Mouse (Mus musculus) CD4-positive, CD25-positive, alpha-beta regulatory T cell, adult 2 months (primary cell): ENCODE data around the gene Abhd4.

Experiments
- DNase-seq: peaks from one replicate; pipeline ENCODE4 v3.0.0-alpha.2; 2012; ENCODE audit warnings: low read depth, low spot score

The Abhd4 gene

DNA sequence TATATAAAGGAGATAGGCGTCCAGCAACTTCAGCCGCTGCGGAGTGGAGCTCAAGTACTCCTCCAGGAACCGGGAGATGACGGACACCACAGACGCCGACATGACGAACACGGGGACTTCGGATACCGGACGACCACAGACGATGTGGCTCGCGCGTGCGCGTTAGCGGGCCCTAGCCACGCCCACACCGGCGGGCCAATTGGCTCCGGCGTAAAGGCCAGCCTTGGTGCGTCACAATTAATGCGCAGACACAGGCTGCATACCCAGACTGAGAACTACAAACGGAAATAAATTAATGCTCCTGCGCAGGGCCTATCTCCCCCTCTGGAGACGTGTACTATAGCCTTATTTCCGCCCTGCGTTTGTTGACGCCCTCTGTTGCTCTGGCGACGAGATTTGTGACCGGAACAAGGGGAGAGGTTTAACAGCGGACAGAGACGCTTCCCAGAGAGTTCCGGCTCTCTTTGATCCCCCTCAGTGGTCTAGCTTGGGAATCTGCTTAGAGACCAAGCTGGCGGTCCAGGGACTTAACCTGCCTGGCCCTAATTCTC lies at the start of gene Abhd4, which contains the start of gene Dad1:
TSS of gene Abhd4 (plus strand) at position 448 of the 551 bp plus-strand sequence.
TSS of gene Dad1 (minus strand) at position 364 of the 551 bp plus-strand sequence.
- DNase-seq, result peak; percentile 98

DNA sequence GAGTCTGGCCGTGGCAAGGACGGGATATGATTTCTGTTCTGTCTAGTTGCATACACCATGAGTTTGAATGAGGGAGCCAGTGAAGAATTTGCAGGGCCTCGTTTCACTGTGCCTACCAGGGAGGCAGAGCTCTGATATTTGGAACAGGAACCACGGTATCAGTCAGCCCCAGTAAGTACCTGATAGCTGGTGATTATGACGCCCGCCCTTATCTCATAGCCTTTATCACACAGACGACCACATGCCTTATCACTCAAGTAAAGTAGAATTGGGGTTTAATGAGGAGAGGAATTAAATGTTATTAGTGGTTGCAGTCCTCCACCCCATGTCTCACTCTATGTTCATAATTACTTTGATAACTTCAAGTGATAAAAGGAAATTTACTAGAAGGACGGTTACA lies 49.7 kb upstream of the Abhd4 start:
- DNase-seq, result peak; percentile 69

DNA sequence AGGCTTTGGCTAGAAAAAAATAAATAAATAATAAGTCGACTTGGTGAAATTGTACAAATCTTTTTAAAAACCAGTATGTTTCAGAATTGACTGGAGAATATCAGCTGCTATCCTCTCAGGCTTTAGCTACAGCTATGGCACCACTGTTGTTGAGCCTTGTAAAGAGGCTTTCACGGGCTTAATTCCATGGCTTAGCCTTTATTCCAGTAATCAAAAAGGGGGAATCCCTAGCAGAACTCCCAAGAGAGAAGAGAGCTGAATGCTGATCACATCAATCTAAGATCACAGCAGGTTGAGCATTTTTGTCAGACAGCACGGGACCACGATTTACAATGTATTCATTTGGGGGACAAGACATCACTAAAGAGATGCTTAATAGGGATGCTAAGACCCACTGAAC lies 49.2 kb upstream of the Abhd4 start:
- no peak for DNase-seq

DNA sequence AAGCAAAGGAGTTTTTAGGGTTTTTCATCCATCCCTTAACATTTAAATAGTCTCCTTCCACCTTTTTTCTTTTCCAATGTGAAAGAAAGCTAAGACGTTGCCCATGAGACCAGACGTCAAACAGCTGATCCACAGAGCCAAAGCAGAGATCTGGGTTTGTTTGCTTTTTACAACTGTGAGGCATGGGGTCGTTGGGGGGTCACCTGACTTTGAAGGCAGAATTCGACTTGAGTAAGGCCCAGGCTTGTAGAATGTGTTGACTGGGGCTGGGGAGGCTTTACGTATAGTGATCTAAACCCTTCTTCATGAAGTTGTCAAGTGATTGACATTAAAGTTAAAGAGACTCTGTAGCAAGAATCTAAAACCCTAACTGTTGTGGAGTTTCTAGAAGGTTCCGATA lies 48.1 kb upstream of the Abhd4 start:
- DNase-seq, result peak; percentile 51

DNA sequence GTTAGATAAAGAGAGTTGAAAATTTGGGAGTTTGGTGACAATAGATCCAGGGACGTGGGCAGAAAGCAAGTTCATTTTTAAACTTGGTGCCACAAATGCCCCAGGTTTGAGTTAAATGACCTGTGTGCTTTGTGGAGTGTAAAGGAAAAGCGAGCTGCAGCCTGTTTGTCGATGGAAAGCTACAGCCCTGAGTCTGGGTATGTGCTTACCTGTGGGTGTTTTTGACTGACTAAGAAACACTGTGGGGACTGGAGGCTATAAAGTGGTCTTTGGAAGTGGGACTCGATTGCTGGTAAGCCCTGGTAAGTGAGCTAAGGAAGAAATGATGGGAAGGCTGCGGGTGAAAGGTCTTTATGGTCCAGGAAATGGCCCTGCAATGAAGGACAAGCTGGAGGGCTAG lies 47.7 kb upstream of the Abhd4 start:
- DNase-seq, result peak; percentile 50

DNA sequence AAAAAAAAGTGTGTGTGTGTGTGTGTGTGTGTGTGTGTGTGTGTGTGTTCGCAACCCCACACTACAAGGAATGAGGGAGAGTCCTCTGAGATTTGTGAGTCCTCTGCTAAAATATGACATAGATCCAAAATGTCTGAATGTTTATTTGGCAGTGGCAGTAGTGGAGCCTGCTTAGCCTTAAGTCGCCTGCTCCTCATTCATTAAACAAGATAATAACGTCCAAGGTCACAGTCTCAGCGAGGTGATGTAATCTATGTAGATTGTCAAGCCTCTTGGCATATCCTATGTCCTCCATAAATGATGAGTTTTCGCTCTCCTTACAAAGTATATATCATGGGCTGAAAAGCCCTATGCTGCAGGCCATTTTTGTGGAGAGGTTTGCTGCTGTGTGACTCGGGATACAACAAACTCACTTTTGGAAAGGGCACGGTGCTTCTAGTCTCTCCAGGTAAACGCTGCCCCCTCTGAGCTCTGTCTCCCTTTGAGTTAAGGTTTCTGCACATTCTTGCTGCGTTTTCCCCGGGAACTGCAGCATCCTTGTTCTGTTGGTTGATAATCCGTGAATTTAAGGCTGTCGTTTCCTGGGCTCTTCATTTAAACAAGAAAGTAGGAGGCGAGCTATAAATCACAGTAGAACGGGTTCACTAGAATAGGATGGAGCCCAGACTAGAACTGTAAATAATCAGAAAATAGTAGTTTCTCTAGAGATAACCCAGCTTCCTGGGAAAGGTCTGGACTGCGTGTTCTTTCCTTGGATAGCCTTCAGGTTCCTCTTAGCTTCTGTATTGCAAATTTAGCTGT lies 47.0 kb upstream of the Abhd4 start:
- no peak for DNase-seq

DNA sequence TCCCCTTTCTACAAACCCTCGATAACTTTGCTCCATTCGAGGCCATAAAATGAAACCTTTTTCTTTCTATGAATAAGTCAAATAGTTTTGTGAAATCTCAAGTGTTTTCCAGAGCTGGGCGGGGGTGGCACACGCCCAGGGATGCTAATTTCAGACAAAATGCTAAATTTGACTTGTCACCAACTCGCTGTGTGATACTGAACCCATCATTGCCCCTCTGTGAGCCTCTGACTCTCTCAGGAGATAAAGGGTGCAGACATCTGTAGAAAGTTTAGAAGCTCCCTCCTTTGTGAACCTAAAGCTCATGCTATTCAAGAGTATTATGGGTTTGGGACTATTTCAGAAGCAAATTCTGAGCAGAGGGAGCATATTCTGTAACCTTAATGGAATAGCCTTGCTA lies 46.1 kb upstream of the Abhd4 start:
- DNase-seq, result peak; percentile 46

DNA sequence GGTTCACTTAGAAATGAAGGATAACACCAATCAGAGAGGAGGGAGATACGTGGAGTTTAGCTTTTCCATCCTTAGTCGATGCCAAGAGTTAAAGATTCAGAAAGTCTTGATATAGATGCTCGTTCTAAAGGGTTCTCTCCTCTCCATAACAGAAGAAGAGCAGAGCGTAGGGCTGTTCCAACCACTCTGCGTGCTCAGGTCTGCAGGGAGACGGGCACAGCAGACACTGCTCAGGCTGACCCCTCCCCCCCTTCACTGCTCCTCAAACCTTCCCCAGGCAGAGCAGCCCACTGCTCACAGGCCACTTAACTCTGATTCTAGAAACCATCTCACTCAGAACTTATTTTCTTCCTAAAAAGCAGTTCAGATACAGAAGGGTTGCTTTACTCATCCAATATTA lies 45.2 kb upstream of the Abhd4 start:
- DNase-seq, result peak; percentile 64

DNA sequence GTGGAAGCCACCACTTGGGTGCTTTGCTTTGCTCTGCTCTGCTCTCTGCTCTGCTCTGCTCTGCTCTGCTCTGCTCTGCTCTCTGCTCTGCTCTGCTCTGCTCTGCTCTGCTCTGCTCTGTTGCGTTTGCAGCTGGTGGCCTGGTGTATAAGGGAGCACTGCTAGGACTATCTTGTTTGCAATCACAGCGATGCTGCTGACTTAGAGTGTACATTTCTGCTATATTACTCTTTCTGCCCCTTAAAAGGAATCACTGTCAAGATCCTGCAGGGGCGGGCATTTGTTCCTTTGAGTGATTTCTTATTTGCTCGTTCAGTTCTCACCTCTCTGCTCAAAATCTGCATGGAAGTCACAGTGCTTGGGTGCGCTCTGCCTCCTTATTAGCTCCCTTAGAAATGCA lies 44.1 kb upstream of the Abhd4 start:
- DNase-seq, result peak; percentile 68

DNA sequence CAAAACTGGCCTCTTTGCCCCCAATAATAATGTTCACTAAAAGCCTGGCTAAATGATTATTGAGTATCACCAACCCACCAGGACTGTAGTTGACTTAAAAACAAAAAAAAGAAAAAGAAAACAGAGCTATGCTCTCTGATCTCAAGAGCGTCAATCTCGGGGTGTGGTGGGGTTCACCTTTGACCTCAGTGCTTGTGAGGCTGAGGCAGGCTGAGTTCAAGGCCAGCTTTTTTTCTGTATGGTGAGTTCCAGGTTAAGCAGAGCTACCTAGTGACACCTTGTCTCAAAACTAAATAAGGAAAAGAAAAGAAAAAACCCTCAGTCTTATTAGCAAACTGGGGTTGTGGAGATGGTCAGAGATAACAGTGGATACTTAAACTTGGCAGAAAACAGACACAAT lies 43.6 kb upstream of the Abhd4 start:
- peak; percentile 59 for DNase-seq

DNA sequence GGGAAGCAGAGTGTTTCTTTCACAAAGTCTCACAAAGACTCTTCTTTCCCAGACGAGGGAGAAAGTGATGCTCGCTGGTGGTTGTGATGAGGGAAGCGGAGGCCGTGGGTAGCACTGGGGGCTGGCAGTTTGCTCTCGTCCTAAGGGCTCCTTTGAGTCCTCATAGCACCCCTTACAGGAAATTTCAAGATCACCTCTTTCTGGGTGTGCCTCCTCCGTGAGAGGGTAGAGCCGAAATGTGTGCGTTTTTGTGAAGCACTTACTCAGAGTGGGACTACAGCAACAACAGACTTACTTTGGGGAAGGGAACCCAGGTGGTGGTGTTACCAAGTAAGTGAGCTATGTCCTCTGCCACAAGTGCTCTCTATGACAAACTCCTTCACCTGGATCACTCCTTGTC lies 42.8 kb upstream of the Abhd4 start:
- peak; percentile 71 for DNase-seq

DNA sequence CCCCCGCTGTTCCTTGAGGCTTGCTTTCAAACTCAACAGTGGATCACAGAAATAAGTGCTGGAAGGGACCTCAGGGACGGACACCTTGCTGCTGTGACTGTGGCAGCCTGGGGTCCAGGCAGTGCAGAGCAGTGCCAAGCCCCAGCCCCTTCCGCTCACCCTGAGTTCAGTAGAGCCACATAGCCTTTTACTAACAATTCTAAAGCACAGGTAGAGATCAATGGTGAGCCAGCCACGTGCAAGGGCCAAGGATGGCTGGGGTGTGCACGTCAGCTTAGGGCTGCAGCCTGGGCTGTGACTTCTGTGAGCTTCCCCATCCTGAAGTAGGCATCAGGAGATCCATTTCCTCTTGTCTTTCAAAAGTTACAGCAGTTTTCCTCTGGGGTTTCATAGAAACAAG lies 42.2 kb upstream of the Abhd4 start:
- peak; percentile 60 for DNase-seq

DNA sequence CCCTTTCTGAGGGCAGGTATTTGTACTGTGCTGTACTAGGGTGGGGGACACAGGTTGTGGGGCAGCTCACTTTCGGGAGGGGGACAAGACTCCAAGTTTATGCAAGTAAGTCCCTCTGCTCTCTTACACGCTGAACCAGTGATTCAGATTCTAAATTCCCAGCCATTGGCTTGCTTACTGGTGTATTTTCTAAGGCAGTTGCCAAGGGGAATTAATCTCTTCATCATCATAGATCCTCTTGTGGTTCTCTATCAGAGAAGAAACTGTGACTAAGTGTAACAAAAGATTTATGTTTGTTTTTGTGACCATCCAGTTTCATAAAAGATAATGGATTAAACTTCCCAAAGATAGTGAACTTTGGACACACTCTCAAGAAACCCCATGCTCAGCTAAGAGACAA lies 40.3 kb upstream of the Abhd4 start:
- DNase-seq, result peak; percentile 49

DNA sequence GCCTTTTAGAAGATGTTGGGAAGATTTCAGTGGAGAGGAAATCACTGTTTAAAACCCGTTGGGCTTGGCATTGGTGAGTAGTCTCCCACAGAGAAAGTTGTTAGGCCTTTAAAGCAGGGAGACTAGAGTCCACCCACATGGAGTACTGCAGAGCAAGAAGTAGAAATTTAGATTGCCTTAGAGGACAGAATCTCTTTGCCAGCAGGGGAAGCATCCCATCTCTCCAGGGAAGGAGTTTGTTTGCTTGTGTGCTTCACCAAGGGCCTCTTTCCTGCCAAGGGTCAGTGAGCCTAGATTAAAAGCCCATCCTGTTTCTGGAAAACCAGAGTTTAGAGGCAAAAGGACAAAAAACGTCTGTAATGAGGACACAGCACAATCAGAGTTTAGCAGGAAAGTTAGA lies 39.5 kb upstream of the Abhd4 start:
- no peak for DNase-seq

DNA sequence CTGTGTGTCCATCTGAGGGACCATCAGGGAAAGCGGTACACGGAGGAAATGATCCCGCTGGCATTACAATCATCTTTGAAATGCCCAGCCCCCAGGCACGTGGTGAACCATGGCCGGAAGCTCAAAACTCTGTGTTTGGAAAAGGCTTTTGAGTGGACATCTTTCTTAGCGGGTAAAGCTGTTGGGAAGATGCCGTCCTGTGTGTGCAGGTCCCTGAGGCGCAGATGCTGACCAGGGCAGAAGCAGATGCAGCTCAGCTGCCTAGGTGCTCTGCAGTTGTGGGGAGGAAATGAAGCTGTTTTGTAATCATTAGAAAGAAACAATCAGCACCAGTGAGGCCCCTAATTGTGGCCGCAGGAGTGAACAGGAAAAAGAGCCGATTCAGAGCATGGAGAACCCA lies 39.1 kb upstream of the Abhd4 start:
- peak; percentile 46 for DNase-seq

DNA sequence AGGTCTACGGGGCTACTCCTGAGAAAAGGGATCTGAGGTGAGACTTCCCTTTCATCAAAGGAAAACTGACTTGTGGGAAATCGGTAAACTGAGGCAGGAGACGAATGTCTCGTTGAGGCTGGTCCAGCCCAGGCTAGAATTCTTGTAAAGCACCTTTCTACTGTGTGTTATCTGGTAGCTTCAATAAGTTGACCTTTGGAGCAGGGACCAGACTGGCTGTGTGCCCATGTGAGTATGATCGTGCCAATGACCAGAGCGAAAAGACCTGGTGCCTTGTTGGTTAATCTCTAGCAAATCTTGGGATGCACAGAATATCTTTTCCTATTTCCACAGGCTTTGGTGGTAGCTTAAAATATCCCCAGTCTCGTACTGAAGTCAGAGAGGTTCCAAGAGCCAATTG lies 37.9 kb upstream of the Abhd4 start:
- DNase-seq, result no peak

DNA sequence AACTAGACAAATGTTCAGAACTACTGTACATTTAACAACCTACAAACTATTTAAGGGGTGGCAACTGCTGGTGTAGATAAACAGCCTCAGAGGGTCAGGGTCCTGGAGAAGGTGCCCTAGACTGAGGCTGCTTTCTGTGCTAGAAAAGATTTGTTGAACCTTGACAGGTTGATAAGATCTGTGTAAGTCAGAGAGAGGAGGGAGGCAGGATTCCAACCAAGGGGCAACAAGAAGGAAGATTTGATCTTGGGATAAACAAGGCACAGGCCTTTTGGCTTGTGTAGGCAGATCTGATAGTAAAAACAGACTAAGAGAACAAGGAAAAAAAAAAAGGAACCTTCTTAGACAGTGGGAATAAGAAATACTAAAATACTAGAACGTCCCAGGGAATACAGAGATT lies 35.8 kb upstream of the Abhd4 start:
- peak; percentile 47 for DNase-seq

DNA sequence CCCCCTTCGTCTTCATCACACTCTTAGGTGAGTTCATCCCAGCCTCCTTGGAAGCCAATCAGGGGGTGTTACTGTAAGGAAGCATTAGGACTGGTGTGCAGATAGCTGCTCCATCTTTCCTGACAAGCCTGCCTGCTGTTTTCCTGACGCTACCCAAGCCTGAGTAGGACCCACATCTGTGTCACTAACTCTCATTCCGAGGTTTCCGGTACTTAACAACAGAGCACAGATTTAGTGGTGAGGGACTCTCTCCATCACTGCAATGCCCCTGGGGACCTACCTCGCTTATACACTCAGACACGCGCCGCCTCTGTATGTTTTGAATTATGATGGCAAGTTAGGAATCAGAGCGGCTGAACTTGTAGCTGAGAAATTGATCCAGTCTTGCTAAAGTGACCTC lies 35.3 kb upstream of the Abhd4 start:
- DNase-seq, result peak; percentile 74

DNA sequence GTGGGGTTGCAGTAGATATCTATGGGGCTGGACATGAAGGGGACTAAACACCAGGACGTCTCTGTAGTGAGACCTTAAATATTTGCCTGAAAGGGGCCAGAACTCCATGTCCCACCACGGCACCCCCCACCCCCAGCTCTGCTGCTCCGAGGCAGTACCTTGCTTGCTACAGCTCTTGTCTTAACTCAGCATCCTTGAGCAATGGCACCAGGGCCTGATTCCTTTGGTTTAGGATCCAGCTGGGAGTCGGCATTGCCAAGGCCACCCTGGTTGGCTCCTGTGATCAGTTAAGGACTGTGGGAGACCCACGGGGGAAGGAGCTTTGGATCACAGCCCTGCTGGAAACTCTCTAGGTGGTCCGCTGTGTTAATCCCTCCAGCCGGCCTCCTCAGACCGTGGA lies 34.7 kb upstream of the Abhd4 start:
- DNase-seq, result peak; percentile 47

DNA sequence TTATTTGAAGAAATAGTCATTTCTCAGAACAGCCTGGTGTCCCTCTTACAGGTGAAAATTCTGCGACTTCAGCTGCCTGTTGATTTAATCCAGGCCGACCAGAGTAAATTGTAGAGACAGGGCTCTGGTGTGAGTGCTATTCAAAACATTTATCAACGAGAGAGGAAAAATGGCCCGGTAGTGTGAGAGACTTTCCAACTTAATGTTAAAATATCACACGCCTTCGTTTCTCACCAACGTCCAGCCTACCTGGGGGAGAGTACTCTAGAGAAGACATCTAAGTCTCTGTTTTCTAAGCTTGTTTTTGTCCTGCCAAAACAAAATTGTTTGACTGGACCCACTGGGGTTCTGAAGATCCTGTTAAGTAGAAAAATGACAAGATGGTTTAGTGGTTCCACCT lies 34.1 kb upstream of the Abhd4 start:
- DNase-seq, result peak; percentile 39

DNA sequence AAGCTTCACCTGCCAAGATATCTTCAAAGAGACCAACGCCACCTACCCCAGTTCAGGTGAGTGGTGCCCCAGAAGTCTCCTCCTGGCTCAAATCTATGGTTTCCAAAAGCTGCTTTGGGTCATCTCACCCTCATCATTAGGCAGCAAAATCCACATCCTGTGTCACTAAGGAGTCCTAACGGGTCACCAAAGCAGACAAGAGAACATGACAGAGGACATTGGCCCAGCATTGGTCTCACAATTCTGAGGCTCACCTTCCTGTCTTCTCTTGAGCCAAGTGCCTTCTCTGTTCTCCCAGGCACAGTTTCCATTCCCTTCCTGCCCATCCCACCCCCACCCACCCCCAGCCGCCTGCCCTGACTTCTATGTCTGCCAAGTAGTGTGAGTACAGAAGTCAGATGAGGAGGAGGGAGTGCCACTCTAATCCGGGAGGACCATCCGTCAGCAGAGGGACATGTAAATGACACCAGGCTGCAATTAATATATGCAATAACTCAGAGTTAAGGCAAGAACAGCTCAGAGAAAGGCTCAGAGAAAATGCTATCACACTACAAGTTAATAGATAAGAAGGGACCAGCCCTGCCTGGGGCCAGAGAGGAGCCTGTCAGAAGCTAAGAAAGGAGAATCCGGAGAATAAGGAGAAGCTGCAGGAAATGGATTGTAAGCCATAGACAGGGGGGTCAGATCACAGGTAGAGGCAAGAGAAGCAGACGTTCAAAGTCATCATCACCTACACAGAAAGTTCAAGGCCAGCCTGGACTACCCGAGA lies 33.1 kb upstream of the Abhd4 start:
- DNase-seq, result peak; percentile 51

DNA sequence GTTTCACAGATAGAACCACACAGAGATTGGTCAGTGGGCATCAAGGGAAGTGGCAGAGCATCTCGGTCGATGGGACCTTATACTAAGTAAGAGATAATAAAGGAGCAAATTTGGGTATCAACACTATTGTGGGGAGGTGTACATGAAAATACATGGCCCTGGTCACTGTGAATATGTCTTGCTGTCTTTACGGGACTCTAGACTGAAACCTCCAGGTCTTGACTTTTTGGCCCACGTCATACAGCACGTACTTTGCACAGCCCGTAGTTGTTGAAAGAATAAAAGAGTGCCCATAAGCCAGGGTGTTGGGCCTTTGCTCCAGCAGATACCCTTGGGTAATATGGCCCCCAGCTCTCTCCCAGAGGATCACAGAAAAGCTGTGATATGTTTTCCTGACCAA lies 32.3 kb upstream of the Abhd4 start:
- DNase-seq, result peak; percentile 68

DNA sequence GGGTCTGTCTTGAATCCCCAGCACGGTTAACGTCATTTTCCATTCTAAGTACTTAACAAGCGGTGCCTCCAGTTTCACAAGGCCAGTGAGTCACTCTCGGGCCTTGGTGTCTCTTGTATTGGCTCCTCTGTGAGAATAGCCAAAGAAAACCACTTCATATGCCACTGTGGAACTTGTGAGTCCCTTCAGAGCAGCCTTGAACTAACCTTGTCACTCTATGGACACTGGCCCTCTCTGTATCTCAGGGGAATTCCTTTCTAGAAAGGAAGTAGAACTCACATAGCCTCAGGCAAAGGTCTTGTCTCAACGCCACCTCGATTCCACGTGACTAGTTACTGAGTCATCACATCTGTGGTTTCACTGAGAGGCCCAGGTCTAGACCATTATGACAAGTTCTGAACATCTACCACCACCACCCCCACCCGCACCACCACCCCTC lies 31.7 kb upstream of the Abhd4 start:
- peak; percentile 92 for DNase-seq
